Mouse (Mus musculus): ENCODE data around the gene Dapp1.
"Not testable (repeated sequence)": the region's sequence is repeated elsewhere in the genome, so short reads cannot be mapped to it uniquely, and the experiment has no call there.

Dapp1 gene

DNA sequence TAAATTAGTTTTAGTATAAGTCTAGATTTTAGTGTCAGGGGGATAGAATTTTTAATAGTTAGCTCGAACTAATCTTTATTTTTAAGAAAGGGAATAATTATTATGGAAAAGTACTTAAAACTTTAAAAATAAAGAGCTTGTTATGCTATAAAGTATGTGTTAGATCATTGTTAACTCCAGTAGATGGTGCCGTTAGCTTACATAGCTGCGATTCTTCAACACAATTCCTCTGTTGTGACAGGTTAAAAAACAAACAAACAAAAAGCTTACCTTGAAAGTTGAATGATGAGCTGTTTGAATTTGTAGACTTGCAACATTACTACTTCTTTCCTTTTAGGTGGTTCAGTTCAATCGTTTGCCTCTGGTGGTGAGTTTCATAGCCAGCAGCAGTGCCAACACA lies 54.3 kb downstream of the Dapp1 start:
- no peak for DNase-seq (ENCODE audit: inconsistent age in 2 of 2, low spot score in 1 of 2)

DNA sequence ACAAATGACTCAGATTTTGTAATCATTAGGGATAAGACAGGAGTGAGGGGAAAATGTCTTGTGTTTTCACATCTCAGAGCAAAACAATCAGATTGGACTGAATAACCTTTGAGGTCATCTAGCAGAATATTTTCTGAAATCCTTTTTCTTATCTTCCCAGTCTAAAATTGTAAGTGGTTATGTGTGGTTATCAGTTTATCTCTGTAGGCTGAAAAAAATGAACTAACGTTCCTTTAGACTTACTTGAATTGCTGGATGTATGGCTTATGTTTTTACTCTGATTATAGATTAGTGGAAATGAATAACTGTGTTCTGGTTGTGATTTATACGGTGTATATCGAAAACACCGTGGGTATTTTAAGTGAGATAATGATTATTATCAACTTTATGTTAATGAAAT lies 60.8 kb downstream of the Dapp1 start:
- DNase-seq (ENCODE audit: inconsistent age in 2 of 2, low spot score in 1 of 2): no peak

DNA sequence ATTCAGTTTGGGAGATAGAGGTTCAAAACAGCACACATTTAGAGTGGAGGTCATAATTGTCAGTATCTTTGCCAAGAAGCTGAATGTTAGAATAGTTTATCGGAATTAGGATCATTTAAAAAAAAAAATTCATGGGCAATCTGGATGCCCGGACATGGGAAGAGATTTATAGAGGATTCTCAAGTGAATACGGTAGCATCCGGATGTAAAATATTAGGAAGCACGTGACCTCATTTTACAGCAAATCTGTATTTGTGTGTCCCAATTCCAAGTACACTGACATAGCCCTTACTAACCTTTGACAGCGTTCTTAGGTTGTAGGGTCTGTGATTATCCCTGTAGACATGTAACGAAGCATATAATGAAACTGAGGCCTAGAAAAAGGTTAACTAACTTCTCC lies 61.9 kb downstream of the Dapp1 start:
- no peak for DNase-seq (ENCODE audit: inconsistent age in 2 of 2, low spot score in 1 of 2)

DNA sequence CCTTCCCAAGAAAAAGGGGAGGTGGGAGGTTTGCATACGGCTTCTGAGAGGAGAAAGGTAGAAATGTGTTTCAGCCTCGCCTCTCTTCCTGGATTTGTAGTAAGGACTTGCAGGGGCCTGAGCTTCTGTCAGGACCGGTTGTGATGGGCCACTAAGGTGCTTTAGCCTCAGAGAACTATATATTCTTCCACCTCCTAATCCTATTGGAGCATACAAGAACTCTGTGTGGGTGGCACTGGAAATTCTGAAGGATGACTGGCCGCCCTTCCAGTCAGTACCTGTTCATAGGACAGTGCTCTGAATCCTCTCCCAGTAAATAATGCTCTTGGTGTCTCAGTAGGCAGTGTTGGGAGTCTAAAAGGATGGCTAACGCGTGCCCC lies 62.4 kb downstream of the Dapp1 start:
- peak in 1 of 2 experiments; percentile 58 for DNase-seq (ENCODE audit: inconsistent age in 2 of 2, low spot score in 1 of 2)

DNA sequence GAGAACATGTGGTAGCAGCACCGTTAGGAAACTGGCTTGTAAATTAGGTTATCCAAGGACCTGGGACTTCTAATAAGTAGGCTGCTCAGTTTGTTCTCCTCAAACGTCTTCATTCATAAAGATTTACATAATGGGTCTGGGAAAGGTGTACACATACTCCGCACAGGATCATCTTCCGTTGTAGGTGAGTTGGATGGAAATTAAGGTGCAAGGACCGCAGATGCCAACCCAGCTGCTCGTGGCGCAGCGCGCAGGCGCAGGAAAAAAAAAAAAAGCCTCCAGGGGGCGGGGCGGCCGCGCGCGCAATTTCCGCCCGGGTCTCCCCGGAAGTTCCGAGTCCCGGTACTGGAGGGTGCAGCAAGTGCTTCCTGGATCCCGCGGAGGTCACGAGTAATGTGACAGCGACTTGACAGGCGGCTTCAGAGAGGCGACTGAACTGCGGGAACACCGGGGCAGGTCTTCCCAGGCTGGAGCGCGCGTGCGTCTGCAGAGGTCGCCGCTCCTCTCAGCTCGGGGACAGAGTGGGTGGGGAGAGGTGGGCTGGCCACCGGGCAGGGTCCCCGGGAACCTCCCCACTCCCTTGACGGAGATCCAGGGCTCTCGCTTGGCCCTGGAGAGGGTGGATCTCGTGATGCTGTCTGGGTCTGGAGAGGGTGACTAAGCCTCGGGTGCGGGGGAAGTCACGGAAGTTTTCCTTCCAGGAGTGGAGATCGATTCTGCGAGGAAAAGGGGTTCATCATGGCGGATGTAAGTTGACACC lies 63.0 kb downstream of the Dapp1 start, which contains the start of gene Lamtor3:
Lamtor3 (plus strand) TSS at position 335 of the 760 bp plus-strand sequence.
- peak; percentile 91 to 98 for DNase-seq (ENCODE audit: inconsistent age in 2 of 2, low spot score in 1 of 2)

DNA sequence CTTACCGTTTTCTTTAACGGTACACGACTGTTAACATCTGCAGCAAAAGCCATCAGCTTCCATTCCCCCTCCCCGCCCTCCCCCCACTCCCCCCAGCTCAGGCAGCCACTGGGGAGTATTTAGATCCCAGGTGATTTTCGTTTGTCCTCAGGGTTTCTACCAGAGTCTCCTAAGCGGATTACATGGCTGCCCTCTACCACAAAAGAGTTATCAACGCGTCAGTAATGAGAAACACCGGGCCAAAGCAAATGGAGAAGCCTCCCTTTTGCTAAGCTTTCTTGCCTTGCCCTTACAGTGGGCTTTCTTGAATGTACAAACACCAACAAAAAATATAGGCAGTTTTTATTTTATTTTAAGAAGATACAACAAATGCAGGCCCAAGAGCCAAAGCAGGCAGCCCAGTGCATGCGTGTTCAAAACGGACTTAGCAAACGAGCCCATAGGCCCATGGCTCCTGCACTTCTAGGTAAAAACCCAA lies 63.6 kb downstream of the Dapp1 start:
- no peak for DNase-seq (ENCODE audit: inconsistent age in 2 of 2, low spot score in 1 of 2)

DNA sequence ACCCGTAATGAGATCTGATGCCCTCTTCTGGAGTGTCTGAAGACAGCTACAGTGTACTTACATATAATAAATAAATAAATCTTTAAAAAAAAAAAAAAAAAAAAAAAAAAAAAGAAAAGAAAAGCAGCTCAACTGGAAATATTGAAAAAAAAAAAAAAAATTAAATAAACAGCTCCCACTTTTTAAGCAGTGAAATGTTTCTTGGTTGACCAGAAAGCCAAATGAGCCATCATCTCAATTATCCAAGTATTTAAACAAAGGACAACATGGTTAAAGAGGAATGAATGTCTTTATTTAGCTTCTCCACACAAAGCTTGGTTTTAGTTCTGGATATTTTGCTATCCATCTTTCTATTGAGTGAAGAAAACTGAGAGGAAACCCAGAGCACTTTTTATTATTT lies 66.8 kb downstream of the Dapp1 start:
- DNase-seq (ENCODE audit: inconsistent age in 2 of 2, low spot score in 1 of 2): not testable (repeated sequence)

DNA sequence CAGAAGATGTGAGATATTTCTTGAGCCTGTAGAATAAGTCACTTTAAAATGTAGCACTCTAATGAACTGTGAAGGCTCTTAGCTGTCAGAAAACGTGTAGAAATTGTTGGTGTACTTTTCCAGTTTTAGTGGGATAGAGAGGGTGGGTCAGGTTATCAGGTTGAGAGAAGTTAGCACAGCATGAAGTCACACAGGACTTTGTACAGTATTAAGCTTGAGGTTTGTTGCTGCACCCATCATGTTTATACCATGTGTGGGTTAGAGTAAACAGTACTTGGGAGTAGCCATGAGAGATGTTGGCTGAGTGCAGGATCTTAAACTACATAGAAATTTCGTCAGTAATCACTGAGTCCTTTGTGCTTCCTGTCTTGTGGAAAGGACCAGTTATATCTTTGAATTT lies 68.3 kb downstream of the Dapp1 start:
- no peak for DNase-seq (ENCODE audit: inconsistent age in 2 of 2, low spot score in 1 of 2)

DNA sequence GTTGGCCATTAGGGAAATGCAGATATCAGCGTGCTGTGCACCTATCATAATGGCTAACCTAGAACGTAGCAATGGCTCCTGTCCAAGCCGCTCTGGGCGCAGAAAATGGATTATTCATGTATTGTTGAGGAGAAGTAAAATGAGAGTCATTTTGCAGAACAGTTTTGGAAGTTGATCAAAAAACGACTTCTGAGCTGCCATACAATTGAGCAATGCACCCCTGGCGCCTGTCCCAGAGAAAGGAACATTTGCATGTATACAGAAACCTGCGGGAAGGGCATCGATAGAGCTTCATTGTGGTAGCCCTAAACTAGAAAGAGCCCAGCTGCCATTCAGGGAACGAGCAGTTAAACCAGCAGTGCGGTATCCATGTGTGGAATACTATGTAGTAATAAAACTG lies 81.2 kb downstream of the Dapp1 start:
- peak; percentile 11 to 72 for DNase-seq (ENCODE audit: inconsistent age in 2 of 2, low spot score in 1 of 2)

DNA sequence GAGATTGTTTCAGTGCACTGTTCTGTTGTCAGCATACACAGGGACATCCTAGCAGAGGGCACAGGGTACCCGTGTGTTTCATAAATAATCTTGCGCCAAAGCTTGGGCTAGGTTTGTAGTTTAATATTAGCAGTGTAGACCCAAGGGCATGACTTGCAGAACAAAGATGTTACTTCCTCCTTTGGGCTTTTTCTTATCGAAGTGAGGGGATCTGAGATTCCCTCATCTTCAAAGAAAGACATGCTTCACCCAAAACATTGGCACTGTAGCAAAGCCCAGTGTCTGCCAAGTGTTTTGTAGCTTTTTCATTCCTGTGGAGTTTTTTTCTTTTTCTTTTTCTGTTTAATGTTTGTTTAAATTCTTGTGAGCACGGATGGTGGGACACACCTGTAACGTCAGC lies 83.7 kb downstream of the Dapp1 start:
- DNase-seq (ENCODE audit: inconsistent age in 2 of 2, low spot score in 1 of 2): no peak

DNA sequence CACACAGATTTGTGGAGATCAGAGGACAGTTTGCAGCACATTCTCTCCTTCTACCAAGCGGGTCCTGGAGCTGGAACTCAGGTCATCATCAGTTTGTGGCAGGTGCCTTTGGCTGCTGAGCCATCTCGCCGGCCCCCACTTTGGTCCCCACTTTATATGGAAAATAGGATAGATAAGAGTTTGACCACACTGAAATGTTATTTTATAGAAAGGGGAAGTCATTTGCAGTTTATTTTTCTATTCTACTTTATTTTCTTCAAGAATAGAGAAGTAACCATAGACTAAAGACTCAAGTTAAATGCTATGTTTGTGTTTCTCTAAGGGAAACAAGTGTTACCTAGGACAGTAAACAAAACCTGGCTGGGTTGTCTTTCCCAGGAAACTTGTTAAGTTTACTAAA lies 84.5 kb downstream of the Dapp1 start:
- DNase-seq (ENCODE audit: inconsistent age in 2 of 2, low spot score in 1 of 2): no peak

DNA sequence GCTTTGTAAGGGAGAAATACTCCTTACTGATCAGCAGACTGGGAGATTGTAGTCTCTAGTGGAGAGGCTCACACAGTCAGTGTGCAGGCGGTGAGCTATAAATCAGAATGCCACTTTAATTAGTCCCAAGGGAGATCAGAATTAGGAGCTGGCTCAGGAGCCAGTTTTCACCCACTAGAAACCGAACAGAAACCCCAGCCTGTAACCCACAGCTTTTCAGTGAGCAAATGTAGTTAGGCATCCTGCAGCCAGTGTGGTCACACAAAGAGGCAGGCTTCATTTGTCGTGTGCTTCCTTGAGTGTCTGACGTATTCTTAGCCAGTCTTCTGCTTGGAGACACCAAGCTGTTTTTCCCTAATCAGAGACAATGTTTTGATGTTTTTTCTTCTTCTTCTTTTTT lies 85.0 kb downstream of the Dapp1 start:
- DNase-seq (ENCODE audit: inconsistent age in 2 of 2, low spot score in 1 of 2): no peak

DNA sequence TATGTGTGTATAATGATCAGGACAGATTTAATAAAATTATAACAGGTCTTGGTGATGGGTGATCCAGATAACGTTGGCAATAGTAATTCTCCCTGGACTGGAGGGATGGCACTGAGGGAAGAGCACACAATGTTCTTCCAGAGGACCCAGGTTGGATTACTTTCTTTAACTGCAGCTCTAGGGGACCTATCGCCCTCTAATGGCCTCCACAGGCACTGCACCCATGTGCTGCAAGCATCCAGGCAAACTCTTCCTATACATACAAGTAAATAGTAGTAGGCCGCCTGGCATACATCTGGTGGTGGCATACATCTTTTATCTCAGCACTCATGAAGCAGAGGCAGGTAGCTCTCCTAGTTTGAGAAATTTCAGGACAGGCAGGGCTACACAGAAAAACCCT lies 86.1 kb downstream of the Dapp1 start:
- DNase-seq (ENCODE audit: inconsistent age in 2 of 2, low spot score in 1 of 2): peak in 1 of 2 experiments; percentile 38

DNA sequence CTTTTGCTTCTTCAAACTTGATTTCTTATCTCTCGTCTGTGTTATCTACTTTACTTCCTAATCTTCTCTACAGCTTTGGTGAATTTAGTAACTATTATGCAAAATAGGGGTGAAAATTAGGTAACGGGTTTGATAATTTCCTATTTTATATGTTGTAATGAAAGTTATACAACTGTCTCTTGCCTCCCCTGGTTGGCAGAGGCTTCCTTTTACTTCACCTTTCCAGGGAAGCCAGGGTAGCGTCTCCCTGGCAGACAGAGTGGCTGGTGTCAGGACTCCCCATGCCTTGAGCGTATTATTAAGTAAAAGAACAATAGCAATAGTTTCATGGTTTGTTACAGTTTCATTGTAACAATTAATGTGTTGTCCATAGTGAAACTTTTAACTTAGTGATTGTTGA lies 87.6 kb downstream of the Dapp1 start:
- no peak for DNase-seq (ENCODE audit: inconsistent age in 2 of 2, low spot score in 1 of 2)

DNA sequence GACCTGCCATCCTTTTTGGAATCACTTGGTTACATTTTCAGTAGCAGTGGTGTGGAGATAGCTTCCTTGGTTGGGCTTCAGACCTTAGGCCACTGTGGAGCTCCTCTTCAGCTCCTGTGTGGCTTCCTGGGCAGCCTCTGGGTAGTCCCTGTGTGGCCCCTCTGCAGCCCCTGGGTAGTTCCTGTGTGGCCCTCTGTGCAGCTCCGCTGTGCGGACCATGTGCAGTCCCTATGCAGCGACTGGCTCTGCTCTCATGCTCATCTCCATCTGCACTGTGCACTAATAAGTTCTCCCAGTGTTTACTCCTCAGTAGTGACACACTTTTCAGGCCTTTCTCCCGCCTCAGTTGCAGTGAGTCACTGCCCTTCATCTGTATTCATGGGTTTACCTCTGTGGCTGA lies 89.2 kb downstream of the Dapp1 start:
- DNase-seq (ENCODE audit: inconsistent age in 2 of 2, low spot score in 1 of 2): no peak

DNA sequence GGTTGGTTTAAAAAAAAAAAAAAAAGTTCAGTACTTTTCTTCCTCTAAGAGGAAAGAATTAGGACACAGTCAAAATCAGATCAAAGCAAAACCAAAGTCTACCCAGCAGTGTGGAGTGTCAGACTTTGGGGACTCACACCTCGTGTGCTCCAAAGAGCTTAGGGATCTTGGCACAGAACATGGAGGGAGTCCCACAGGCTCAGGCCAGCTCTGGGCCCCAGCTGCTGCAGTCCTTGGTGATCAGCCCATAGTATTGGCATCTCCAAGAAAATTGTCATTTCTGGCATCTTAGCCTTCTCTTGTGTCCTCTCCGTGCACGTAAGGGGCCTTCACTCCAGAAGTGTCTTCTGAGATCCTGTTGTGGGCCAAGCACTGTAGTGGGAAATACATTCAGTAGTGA lies 90.3 kb downstream of the Dapp1 start:
- no peak for DNase-seq (ENCODE audit: inconsistent age in 2 of 2, low spot score in 1 of 2)

DNA sequence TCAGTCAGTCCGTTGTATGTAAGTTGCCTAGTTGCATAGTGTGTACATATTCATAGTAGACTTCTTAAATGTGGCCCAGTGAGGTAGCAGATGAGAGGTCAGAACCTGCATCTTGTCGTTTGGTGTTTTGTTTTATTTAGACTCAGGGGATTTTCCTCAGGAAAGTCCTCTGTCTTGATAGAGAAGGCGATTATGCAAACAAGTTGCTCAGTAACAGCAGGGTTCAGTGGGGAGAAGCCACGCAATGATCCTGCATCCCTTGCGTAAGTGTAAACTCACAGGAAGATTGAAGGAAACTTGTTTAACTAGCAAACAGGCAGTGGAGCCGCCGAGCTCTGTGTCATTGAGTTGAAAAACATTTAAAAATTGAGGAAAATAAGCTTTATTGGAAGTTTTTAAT lies 93.4 kb downstream of the Dapp1 start:
- DNase-seq (ENCODE audit: inconsistent age in 2 of 2, low spot score in 1 of 2): no peak

DNA sequence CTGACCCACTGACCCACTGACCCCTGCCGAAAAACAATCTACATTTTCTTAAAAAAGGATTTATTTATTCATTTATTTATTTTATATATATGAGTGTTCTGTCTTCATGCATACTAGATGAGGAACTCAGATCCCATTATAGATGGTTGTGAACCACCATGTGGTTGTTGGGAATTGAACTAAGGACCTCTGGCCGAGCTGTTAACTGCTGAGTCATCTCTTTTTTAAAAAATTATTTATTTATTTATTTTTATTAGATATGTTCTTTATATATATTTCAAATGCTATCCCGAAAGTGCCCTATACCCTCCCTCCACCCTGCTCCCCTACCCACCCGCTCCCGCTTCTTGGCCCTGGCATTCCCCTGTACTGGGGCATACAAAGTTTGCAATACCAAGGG lies 100.3 kb downstream of the Dapp1 start:
- peak in 1 of 2 experiments; percentile 56 for DNase-seq (ENCODE audit: inconsistent age in 2 of 2, low spot score in 1 of 2)
